Mouse (Mus musculus): ENCODE measurements around the gene Slc36a3. TPM values are rescaled to one million over a fixed set of nuclear protein-coding genes. Genes with fewer than 3 reads are reported as not detected.

The Slc36a3 gene
- not detected in 4 replicates for total RNA-seq (2023; ENCODE audit: inconsistent age)

DNA sequence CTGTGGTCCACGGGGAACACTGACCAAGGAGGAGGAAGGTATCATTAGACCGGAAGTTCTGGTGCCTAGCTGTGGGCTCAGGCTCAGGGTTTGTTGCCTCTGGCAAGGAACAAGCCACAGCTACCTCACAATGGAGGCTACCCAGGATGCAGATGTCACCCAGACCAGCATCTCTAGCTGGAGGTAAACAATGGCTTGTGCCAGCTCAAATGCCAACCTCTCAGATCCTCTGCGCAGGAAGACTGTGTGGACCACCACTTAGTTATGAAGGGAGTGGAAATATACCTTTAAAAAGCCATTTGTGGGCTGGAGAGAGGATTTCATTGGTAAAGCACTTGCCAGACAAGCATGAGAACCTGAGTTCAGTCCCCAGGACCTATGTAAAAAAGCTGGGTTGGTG, at the start of gene Slc36a3:
Gene Slc36a3 (minus strand): TSS at position 101 of the 400 bp plus-strand sequence.

DNA sequence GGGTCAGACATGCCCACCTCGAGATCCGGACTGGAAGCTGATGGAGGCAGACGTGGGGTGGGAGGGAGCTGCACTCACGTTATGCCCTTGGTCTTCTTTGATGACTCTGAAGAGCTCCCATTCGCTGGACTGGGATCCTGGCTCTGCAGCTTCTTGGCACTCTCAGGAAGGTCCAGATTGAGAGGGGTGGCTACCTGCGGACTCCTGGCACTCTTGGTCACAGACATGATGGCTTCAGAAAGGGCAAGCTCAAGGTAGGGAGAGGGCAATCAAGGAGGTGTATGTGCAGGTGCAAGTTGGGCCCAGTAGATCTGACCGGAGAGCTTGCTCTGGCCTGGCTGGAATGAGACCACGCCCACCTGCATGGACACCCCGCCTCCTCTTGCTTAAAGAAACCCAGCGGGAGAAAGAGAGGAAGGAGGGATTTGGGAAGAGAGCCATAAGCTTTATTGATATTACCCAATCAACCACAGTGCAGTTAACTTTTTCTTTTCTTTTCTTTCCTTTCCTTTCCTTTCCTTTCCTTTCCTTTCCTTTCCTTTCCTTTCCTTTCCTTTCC, 33.3 kb upstream of the Slc36a3 start, which contains the start of gene Slc36a2:
Gene Slc36a2 (minus strand): TSS at position 345 of the 559 bp plus-strand sequence.

DNA sequence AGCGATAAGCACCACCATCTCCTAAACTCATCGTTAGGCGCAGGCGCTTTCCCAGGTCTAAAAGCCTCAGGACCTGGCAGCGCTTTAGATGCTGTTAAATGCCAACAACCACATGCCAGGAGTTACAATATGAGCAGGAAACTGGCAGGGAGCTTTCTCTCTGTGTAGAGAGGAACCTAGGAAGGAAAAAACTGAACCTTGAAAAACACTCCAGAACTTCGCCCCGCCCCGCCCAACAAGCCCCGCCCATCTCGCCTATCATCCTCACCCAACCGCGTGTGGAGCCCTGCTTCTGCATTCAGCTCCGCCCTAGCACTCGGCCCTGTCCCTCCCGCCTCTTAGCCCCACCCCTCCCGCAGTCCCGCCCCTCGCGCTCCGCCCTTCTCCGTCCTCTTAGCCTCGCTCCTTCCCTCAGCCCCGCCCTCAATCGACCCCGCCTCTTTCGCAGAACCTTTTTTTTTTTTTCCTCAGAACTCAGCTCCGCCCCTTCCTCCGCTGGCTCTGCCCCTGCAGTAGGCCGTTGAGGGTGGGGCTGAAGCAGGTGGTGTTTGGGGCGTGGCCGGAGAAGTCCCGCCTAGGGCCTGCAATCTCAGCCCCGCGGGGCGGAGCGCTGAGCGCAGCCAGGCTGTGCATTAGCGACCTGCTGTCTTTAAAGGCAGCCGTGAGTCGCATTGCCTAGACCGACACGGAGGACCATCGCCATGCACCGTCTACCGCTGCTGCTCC, 53.9 kb downstream of the Slc36a3 start, which contains the start of gene Gm2a:
Gene Gm2a (plus strand): TSS at position 653 of the 726 bp plus-strand sequence.

GRCm38 (mm10) chr11:55077331-55078231, 73.9 kb downstream of the Slc36a3 start, which contains the start of gene Ccdc69:
TSS of gene Ccdc69 (minus strand) at chr11:55078131.

Other genes with a start within 250 kb of the Slc36a3 start
- not detected in 4 replicates for gene Gpx3, start 249.3 kb downstream of the Slc36a3 start, total RNA-seq (2023; ENCODE audit: inconsistent age)
- gene Tnip1, start 188.8 kb downstream of the Slc36a3 start, total RNA-seq (2023; ENCODE audit: inconsistent age), result 95.9 to 111 TPM (median 103 TPM) in 4 replicates
- 239 to 261 TPM (median 254 TPM) in 4 replicates for gene Anxa6, start 118.3 kb downstream of the Slc36a3 start, total RNA-seq (2023; ENCODE audit: inconsistent age)
- 38.7 to 43.6 TPM (median 41.7 TPM) in 4 replicates for gene Ccdc69, start 73.6 kb downstream of the Slc36a3 start, total RNA-seq (2023; ENCODE audit: inconsistent age)
- 119 to 129 TPM (median 126 TPM) in 4 replicates for gene Gm2a, start 53.6 kb downstream of the Slc36a3 start, total RNA-seq (2023; ENCODE audit: inconsistent age)
- gene Slc36a2, start 33.4 kb upstream of the Slc36a3 start, total RNA-seq (2023; ENCODE audit: inconsistent age), result not detected in 4 replicates
- 12.1 to 18.7 TPM (median 14.5 TPM) in 4 replicates for gene Slc36a1, start 52.6 kb upstream of the Slc36a3 start, total RNA-seq (2023; ENCODE audit: inconsistent age)
- 0.10 TPM in 1 of 4 replicates, not detected in the others for gene Fat2, start 184.9 kb upstream of the Slc36a3 start, total RNA-seq (2023; ENCODE audit: inconsistent age)

Data from B cell, adult (primary cell).